Mouse (Mus musculus) megakaryocyte-erythroid progenitor cell, adult 5 weeks (primary cell): Measurements from ENCODE around the gene Taf3. TPM values are rescaled to one million over a fixed set of nuclear protein-coding genes. Genes with fewer than 3 reads are reported as not detected.

ENCODE experiments used
- polyA plus RNA-seq: library from polyadenylated mRNA; stranded (reverse); fragments of >175 nt; gene quantifications from 2 replicates; pipeline ENCODE4 v1.2.3, GENCODE M21; 2012

Taf3 gene
- 20.2 and 21.3 TPM in 2 replicates for polyA plus RNA-seq

DNA sequence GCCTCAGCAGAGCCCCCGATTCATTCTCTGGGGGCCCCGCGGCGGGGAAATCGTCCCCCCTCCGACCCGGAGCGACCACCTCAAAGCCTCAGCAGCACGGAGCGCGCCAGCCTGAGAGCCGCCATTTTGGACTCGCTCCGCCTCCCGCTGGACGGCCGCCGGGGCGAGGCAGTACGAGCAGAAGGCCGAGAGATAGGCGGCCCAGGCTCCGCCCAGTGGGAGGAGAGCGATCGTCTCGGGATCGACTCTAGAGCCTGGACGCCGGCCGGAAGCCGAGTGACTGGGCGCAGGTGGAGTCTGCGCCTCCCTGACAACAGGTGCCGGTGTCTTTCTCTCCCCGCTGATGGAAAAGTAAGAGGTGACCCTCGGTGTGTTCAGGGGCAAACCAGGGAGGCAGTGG, at the start of gene Taf3:
Taf3 (minus strand) TSS at position 136 of the 400 bp plus-strand sequence.

DNA sequence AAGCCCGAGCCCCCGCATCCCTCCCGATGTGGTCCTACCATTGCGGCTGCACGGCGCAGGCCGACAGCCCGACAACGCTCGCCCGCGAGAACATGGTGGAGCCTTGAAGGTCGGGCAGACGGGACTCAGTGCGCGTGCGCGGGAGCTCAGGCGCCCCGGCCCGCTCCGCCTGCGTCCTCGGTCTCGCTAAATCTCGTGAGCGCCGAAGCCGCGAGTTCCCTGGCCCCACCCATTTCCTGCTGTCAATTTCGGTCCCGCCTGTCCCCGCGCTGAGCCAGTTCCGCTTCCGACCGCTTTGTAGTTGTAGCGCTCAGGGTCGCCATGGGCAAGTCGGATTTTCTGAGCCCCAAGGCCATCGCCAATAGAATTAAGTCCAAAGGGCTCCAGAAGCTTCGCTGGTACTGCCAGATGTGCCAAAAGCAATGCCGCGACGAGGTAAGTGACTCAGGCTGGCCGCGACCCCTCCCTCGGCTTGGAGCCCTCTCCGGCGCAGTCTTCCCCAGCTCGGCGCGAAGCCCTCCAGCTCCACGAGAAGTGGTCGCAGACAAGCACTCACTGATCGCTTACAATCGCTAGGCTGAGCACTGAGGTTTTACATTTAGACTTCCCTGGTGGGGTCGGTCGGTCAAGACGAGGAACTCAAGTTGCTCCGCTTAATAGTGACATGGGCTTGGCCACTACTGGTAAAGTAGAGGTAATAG, 32.1 kb upstream of the Taf3 start, which contains the start of the genes Atp5c1 and Kin:
Atp5c1 (minus strand) TSS at position 201 of the 701 bp plus-strand sequence.
Kin (plus strand) TSS at position 284 of the 701 bp plus-strand sequence.

DNA sequence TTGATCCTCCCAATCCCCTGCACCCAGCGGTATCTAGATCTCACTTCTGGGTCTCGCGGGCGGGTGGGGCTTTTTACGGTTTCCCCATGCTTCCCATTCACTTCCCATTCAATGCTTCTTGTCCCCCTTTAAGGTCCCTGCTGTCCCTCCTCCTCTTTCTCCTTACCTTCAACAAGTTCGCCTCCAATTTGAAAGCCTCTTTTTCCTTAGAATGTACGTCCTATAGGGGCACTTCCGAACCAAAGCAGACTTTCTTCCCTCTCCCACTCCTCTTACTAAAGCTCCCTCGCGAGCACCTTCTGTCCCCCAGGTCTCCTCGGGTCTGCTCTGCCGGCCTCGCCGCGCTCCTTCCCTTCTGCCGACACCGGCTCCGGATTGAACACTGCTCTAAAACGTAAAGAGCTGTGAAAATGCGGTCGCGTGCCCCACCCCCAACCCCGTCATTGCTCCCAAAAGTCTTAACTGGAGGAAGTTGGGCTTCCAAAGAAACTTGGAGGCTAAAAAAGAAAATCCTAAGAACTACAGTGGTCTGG, 158.7 kb downstream of the Taf3 start, which contains the start of gene Gata3:
Gata3 (minus strand) TSS at position 384 of the 533 bp plus-strand sequence.

DNA sequence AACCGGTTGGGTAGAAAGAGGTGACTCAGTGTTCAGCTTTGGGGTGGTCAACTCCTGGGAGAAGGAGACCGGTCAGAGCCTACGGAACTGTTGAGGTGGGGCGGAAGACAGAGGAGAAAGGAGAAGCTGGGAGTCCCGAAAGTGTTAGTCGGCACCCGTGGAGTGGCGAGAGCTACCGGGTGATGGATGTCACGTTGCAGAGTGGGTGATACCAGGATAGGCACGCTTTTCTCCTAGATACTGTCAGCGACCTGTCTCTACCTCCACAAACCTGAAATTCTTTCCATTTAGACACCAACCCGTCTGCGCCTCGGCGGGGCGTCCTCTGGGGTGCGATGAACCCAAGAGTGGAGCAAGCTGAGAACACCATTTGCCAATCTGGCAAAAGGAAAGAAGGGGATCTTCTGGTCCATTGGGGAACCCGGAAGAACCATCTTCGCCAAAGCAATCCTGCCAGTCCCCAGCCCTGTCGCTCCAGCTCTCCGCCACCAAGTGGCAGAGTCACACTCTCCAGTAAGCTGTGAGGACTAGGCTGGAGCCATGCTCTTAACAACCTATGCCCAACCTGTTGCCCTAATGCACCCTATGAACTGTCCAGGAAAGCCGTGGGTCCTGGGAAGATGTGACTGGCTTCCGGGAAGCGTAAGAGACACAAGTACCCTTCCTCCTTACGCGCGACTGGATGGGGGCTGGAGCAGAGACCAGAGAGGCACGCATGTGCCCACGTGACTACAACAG, 159.3 kb downstream of the Taf3 start, which contains the start of gene 9230102O04Rik:
9230102O04Rik (minus strand) TSS at position 628 of the 738 bp plus-strand sequence.

DNA sequence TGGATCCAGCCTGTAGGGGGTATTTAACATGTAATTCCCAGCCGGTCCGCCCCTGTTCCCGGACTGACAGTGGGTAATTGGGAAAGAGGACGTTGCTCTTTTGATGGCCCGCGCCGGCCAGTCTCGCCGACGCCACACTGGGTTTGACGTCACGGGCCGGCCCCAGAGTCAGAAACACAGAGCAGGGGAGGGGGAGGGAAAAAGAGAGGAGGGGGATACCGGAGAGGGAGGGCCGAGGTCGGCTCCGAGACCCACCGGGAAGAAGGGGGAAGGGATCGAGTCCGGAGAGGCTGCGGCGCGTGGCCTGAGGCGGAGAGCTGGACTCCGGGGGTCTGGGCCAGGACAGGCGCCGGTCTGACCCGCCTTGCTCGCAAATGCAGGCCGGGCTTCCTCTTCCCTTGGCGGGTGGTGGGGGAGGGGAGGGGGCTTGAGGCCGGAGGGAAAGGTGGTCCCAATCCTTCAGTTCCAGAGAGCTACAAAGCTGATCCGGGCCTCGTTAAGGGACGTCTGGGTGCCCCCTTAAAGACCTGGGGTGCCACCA, 167.3 kb downstream of the Taf3 start, which contains the start of gene 4930412O13Rik:
4930412O13Rik (plus strand) TSS at position 202 of the 541 bp plus-strand sequence.

Other genes starting within 250 kb of the Taf3 start
- gene 4930412O13Rik, start 167.3 kb downstream of the Taf3 start, polyA plus RNA-seq, result not detected in 2 replicates
- gene 9230102O04Rik, start 159.1 kb downstream of the Taf3 start, polyA plus RNA-seq, result not detected in 2 replicates
- 7.9 and 9.0 TPM in 2 replicates for gene Gata3, start 158.6 kb downstream of the Taf3 start, polyA plus RNA-seq
- gene Atp5c1, start 31.9 kb upstream of the Taf3 start, polyA plus RNA-seq, result 33.0 and 34.7 TPM in 2 replicates
- gene Kin, start 32.0 kb upstream of the Taf3 start, polyA plus RNA-seq, result 2.9 and 3.9 TPM in 2 replicates
- gene Itih2, start 82.8 kb upstream of the Taf3 start, polyA plus RNA-seq, result not detected in 2 replicates
- gene Itih5, start 105.0 kb upstream of the Taf3 start, polyA plus RNA-seq, result 1.5 and 2.7 TPM in 2 replicates